Mouse (Mus musculus) olfactory bulb, adult 2 months (tissue): ENCODE results near the gene Lgals2.

Source experiments
- CTCF ChIP-seq: fragments of 200-500 bp; IDR thresholded peaks from 2 replicates; pipeline ENCODE4 v1.5.1; 2012; ENCODE audit warnings: low read depth, mild to moderate bottlenecking, low read length, moderate library complexity; ENCODE audit not compliant: insufficient read depth
- POLR2A ChIP-seq: fragments of 200-500 bp; IDR thresholded peaks from 2 replicates; pipeline ENCODE4 v1.6.1; 2012; ENCODE audit warnings: mild to moderate bottlenecking, low read depth, low read length, moderate library complexity; ENCODE audit not compliant: insufficient read depth

DNA sequence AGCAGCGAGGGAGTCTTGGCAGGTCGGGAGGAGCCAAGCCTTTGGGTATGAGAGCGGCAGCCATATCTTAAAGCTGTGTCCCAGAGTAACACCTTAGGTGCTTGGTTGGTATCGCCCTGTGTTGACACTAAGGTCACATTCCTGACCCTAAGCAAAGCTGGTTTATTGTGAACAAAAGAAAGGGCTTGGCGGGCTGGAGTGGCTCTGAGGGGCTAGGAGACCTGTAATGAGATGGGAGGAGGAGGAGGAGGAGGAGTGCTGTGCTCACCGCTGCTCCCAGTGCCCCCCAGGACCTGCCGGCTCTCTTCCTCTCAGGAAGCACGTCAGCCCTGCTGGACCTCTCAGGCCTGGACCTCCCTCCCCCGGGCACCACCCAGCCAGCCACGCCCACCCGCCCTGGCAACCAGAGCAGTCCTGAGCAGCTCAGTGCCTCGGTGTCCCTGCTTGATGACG, 34.1 kb upstream of the Lgals2 start:
- TF ChIP-seq CTCF (no peak), POLR2A (no peak)
